Mouse (Mus musculus): ENCODE measurements around the gene St3gal2.

DNA sequence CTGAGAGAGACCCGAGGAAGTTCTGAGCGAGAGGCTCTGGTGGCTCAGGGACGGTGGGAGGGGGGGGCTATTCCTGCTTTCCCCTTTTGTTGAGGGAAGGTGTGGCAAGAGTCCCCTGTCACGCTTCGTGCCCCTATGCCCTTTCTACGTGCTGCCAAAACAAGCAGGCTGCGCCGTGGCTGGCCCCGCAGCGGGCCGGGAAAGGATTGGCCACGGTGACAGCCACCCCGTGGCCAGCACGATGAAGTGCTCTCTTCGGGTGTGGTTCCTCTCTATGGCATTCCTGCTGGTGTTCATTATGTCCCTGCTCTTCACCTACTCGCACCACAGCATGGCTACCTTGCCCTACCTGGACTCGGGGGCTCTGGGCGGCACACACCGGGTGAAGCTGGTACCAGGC, 37.7 kb downstream of the St3gal2 start:
- TF ChIP-seq CTCF (IDR thresholded peaks at IDR 0.05; ENCODE audit: low read depth): no peak
- TF ChIP-seq EP300 (IDR thresholded peaks at IDR 0.05; ENCODE audit: low read depth): no peak
